Mouse (Mus musculus): ENCODE data around the gene Rhobtb3. TPM values are rescaled to one million over a fixed set of nuclear protein-coding genes. Genes with fewer than 3 reads are reported as not detected.
A peak's percentile ranks its signal among the peaks of the same experiment; 100 is the strongest.

Gene Rhobtb3
- polyA plus RNA-seq, 1 experiment = 1.7 TPM

GRCm38 (mm10) chr13:75859264-75859844 lies 84.4 kb downstream of the Rhobtb3 start:
- WGBS = 59% methylated on average over 1 of the region's 1 CpGs
- DNase-seq (ENCODE audit: low read depth, low spot score) = no peak

GRCm38 (mm10) chr13:75853118-75853517 lies 90.6 kb downstream of the Rhobtb3 start:
- DNase-seq (ENCODE audit: low read depth, low spot score) = no peak
- WGBS = 96% methylated on average over 3 of the region's 3 CpGs

DNA sequence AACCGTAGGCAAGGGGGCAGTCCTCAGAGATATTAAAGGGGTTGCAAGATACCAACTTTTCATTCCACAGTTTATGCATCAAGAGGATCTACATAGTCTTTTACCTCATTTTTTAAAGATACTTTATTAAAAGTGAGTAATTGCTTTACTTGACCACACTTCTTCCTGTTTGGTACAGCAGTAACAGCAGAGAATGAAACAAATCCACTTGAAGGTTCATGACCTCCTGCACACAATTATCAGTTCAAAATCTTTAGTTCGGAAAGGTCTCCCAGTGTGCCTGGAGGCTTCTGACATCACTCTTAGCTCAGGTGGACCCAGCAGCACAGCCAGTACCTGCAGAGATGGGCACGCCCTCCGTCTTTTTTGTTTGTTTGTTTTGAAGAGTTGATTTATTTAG lies 91.7 kb downstream of the Rhobtb3 start:
- DNase-seq (ENCODE audit: low read depth, low spot score) = no peak
- 93% methylated on average over 4 of the region's 4 CpGs for WGBS

GRCm38 (mm10) chr13:75847027-75847426 lies 96.7 kb downstream of the Rhobtb3 start:
- whole genome bisulfite sequencing = 90% methylated on average over 6 of the region's 6 CpGs
- no peak for DNase-seq (ENCODE audit: low read depth, low spot score)

DNA sequence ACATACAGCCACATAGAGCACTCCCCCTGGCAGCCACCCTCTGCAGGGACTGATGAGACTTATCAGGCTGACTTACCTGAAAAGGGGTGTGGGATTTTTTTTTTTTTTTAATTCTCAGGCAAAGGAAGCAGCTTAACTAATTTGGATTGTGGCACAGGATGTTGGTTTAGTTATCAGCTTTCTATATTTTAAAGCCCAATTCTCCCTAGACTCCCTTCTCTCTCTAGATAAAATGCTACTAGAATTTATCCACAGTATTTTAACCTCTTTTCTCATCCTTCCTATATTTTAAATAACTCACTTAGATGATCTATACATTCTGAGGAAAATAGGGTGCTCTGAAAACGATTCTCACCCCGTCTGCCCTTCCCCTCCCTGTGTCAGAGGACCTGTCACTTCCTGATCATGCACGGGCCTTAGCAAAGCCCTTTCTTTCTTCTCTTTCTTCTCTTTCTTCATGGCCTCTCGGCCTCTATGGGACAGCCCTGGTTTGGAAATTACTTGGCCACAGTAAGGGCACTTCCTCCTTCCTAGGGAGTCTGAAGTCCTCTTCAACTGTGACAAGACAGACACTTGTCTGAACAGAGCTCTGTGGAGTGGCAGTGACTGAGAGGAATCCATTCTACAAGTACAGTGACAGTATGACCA lies 98.1 kb downstream of the Rhobtb3 start:
- WGBS = 27% methylated on average over 4 of the region's 4 CpGs
- DNase-seq (ENCODE audit: low read depth, low spot score) = no peak

- no peak for DNase-seq (ENCODE audit: low read depth, low spot score)
- 81% methylated on average over 2 of the region's 2 CpGs for WGBS
Measured at GRCm38 (mm10) chr13:75844833-75845518, 98.7 kb downstream of the Rhobtb3 start.

- DNase-seq (ENCODE audit: low read depth, low spot score) = no peak
- 26% methylated on average over 8 of the region's 8 CpGs for WGBS
Measured at GRCm38 (mm10) chr13:75843993-75844683, 99.6 kb downstream of the Rhobtb3 start.

GRCm38 (mm10) chr13:75843331-75843730 lies 100.4 kb downstream of the Rhobtb3 start:
- 52% methylated on average over 5 of the region's 5 CpGs for WGBS
- no peak for DNase-seq (ENCODE audit: low read depth, low spot score)

GRCm38 (mm10) chr13:75841950-75842349 lies 101.8 kb downstream of the Rhobtb3 start:
- WGBS = 50% methylated on average over 3 of the region's 3 CpGs
- no peak for DNase-seq (ENCODE audit: low read depth, low spot score)

- 9% methylated on average over 6 of the region's 6 CpGs for WGBS
- DNase-seq (ENCODE audit: low read depth, low spot score) = no peak
Measured at GRCm38 (mm10) chr13:75840752-75841285, 102.9 kb downstream of the Rhobtb3 start.

DNA sequence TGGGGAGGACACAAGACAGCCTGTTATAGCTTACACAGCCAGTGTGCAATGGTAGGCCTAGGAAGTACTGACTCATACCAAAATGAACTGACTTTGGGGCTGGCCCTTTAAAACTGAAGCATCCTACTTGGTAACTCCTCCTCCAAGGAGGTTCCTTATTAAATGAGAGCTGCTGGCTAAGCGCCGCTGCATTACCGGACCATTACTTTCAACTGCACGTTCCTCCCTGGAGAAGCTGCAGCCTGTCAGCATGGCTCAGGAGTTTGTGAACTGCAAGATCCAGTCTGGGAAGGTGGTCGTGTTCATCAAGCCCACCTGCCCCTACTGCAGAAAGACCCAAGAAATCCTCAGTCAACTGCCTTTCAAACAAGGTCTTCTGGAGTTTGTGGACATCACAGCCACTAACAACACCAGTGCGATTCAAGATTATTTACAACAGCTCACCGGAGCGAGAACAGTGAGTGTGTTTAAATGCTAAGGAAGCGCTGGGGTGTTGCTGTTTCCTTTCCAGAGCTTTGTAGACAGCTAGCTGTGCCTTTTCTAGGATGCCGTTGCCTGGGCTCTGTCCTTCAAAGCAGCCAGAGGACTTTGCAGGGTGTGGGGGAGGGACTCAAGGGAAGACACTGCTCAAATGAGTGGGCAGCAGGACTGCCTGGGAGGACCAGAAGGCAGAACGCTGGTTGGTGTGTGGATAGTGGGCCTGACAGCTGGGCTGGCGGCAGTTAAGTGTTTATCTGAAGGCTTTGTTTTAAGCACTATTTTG lies 103.8 kb downstream of the Rhobtb3 start, which contains the start of gene Glrx:
Gene Glrx, plus strand, starts transcription at position 150 of the 763 bp plus-strand sequence.
- WGBS = under 1% methylated on average over 12 of the region's 12 CpGs
- peak; percentile 89 for DNase-seq (ENCODE audit: low read depth, low spot score)

GRCm38 (mm10) chr13:75838506-75838905 lies 105.2 kb downstream of the Rhobtb3 start:
- WGBS = 87% methylated on average over 4 of the region's 4 CpGs
- no peak for DNase-seq (ENCODE audit: low read depth, low spot score)

DNA sequence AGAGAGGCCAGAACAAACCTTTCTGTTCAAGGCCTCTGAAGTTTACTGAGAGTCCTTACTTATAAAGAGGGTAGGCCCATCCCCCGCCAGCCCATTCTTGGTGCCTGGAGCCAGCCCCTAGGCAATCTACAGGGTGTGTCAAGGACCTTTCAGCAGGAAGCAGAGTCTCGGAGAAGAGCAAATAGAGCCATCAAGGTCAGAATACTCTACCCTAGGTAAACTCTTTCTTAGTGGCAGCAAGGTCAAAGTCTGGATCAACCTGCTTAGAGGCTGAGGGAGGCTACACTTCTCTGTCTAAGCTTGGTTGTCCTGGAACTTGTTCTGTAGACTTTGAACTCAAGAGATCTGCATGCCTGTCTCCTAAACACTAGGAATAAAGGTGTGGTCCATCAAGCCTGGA lies 108.3 kb downstream of the Rhobtb3 start:
- 33% methylated on average over 2 of the region's 2 CpGs for WGBS
- no peak for DNase-seq (ENCODE audit: low read depth, low spot score)

DNA sequence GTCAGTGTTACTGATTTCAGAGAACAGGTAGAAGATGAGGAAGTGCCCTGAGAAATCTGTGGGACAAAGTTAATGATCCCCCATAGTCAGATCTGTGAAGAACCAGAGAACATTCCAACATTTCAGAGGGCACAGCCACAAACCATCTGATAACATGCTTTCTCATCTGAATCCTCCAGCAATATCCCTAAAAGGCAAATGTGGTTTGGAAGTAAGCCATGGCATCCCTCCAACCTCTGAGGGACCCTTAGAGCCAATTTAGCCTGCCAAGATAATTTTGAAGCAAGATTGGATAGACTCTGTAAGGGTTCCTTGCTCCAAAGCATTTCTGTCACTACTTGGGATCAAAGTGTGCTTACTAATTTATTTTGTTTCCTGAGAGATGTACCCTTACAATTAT lies 110.2 kb downstream of the Rhobtb3 start:
- no peak for DNase-seq (ENCODE audit: low read depth, low spot score)

DNA sequence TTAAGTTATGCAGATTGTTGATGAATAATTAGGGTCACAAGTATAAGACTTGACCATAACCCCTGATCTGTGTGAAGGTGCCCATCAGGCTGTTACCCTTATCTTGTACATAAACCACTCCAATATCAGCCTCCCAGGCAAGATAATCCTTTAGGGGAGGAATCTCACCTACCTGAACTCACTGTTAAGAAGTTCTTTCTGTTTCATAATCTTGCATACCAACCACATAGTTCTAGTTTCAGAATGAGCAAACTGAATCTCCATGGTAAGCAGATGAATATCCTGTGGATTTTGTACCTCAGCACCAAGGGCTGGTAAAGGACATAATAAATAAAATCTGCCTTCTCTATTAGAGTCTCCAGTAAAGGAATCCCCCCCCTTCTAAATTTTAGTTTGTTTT lies 111.0 kb downstream of the Rhobtb3 start:
- DNase-seq (ENCODE audit: low read depth, low spot score) = no peak

- 52% methylated on average over 6 of the region's 6 CpGs for WGBS
- DNase-seq (ENCODE audit: low read depth, low spot score) = no peak
Measured at GRCm38 (mm10) chr13:75831710-75832109, 112.0 kb downstream of the Rhobtb3 start.

DNA sequence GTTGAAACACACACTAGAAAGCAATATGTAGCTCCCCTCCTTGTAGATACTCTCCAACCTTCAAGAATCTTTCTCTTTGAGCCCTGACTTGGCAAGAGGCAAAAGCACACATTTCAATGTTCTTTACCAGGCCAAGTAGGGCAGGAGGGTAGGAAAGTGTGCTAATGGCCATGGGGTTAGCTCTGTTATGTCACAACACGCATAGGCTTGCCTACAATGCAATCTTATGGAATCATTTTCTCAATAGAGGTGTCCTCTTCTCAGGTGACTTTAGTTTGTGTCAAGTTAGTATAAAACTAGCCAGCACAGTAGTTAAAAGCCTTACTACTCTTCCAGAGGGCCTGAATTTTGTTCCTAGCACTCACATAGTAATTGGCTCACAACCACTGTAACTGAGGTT lies 113.0 kb downstream of the Rhobtb3 start:
- no peak for DNase-seq (ENCODE audit: low read depth, low spot score)
- 93% methylated on average over 1 of the region's 1 CpGs for WGBS

- WGBS = 94% methylated on average over 1 of the region's 1 CpGs
- DNase-seq (ENCODE audit: low read depth, low spot score) = no peak
Measured at GRCm38 (mm10) chr13:75825388-75825787, 118.3 kb downstream of the Rhobtb3 start.

GRCm38 (mm10) chr13:75824611-75825319 lies 119.0 kb downstream of the Rhobtb3 start:
- WGBS = 78% methylated on average over 5 of the region's 5 CpGs
- no peak for DNase-seq (ENCODE audit: low read depth, low spot score)

Data from large intestine, adult 2 months (tissue).